Mouse (Mus musculus) CH12.LX (cell line): ENCODE measurements around the gene Zdhhc12. TPM values are rescaled to one million over a fixed set of nuclear protein-coding genes. Genes with fewer than 3 reads are reported as not detected.
A peak's percentile ranks its signal among the peaks of the same experiment; 100 is the strongest.

ENCODE experiments used
- DNase-seq: peaks from one replicate; pipeline ENCODE4 v3.0.0-alpha.2; 2013; ENCODE audit errors: extremely low read depth
- H3K27ac ChIP-seq: 2 replicates; pipeline ENCODE4 v1.5.1; 2012; ENCODE audit warnings: low read depth, mild to moderate bottlenecking, control low read depth, moderate library complexity; ENCODE audit not compliant: insufficient read depth
- H3K27me3 ChIP-seq: replicated peaks from 2 replicates; pipeline ENCODE3; 2012; ENCODE audit warnings: inconsistent platforms
- H3K36me3 ChIP-seq, 2 experiments: replicated peaks in 1 of 2; 2 replicates each; pipeline versions ENCODE3 to v1.6.1; 2012; ENCODE audit warnings: inconsistent platforms in 1 of 2, low read length in 1 of 2, mild to moderate bottlenecking in 1 of 2, mixed read lengths in 1 of 2, moderate library complexity in 1 of 2; ENCODE audit not compliant: control insufficient read depth in 1 of 2, insufficient read depth in 1 of 2
- H3K4me1 ChIP-seq, 2 experiments: 2 replicates each; pipeline ENCODE4 v1.6.1; 2012; ENCODE audit warnings: inconsistent platforms in 1 of 2, moderate library complexity in 1 of 2; ENCODE audit not compliant: insufficient read depth in 2 of 2, control insufficient read depth in 1 of 2
- H3K4me2 ChIP-seq: 2 replicates; pipeline ENCODE4 v1.6.1; 2012; ENCODE audit warnings: low read depth, mild to moderate bottlenecking, control low read depth; ENCODE audit not compliant: poor library complexity, insufficient read depth, severe bottlenecking
- H3K4me3 ChIP-seq, 3 experiments: fragments of 150-350 bp in 1 of 3; sonication (generic) in 1 of 3; replicated peaks in 1 of 3; 2 replicates each; pipeline versions ENCODE3 to v1.5.1; 2011 to 2012; ENCODE audit warnings: low read depth in 2 of 3, low read length in 2 of 3, mild to moderate bottlenecking in 2 of 3, moderate library complexity in 2 of 3, control low read depth in 1 of 3, improper control_type of control experiment in 1 of 3, inconsistent platforms in 1 of 3, mixed read lengths in 1 of 3; ENCODE audit not compliant: poor library complexity in 1 of 3
- H3K79me2 ChIP-seq: replicated peaks from 2 replicates; pipeline ENCODE4 v1.6.1; 2012; ENCODE audit warnings: mild to moderate bottlenecking, moderate library complexity; ENCODE audit not compliant: control insufficient read depth, poor library complexity, insufficient read depth, severe bottlenecking; ENCODE audit errors: extremely low read depth
- H3K9ac ChIP-seq: 2 replicates; pipeline ENCODE4 v1.6.1; 2012; ENCODE audit warnings: low read depth, mild to moderate bottlenecking, control low read depth, moderate library complexity; ENCODE audit not compliant: insufficient read depth
- H3K9me3 ChIP-seq: replicated peaks from 2 replicates; pipeline ENCODE3; 2012; ENCODE audit warnings: low read length, inconsistent platforms, mixed read lengths
- BHLHE40 ChIP-seq: IDR thresholded peaks from 2 replicates; pipeline ENCODE4 v1.6.1; 2011; ENCODE audit warnings: mild to moderate bottlenecking, low read depth, low read length, improper control_type of control experiment
- CHD1 ChIP-seq: IDR thresholded peaks from 2 replicates; pipeline ENCODE4 v1.6.1; 2012; ENCODE audit warnings: low read depth, low read length, improper control_type of control experiment, inconsistent platforms
- CHD2 ChIP-seq: IDR thresholded peaks from 2 replicates; pipeline ENCODE4 v1.6.1; 2011; ENCODE audit warnings: low read length, improper control_type of control experiment
- CTCF ChIP-seq, 2 experiments: IDR thresholded peaks in 1 of 2; conservative IDR thresholded peaks in 1 of 2; 2 replicates each; pipeline ENCODE4 v1.5.1; 2011 to 2012; ENCODE audit warnings: low read depth in 2 of 2, low read length in 2 of 2, improper control_type of control experiment in 1 of 2, inconsistent platforms in 1 of 2, mild to moderate bottlenecking in 1 of 2, moderate library complexity in 1 of 2
- E2F4 ChIP-seq: IDR thresholded peaks from 2 replicates; pipeline ENCODE4 v1.6.1; 2011; ENCODE audit warnings: low read depth, low read length, improper control_type of control experiment; ENCODE audit not compliant: insufficient replicate concordance
- ELF1 ChIP-seq: IDR thresholded peaks from 2 replicates; pipeline ENCODE4 v1.6.1; 2014; ENCODE audit warnings: low read depth, mild to moderate bottlenecking, inconsistent platforms, low read length, improper control_type of control experiment
- EP300 ChIP-seq: IDR thresholded peaks from 2 replicates; pipeline ENCODE4 v1.6.1; 2011; ENCODE audit warnings: low read length, improper control_type of control experiment
- ETS1 ChIP-seq: conservative IDR thresholded peaks from 2 replicates; pipeline ENCODE4 v1.6.1; 2012; ENCODE audit warnings: low read depth, mild to moderate bottlenecking, inconsistent platforms, low read length, improper control_type of control experiment, moderate library complexity
- GABPA ChIP-seq: IDR thresholded peaks from 2 replicates; pipeline ENCODE4 v1.6.1; 2012; ENCODE audit warnings: low read depth, low read length, improper control_type of control experiment, inconsistent platforms; ENCODE audit not compliant: insufficient replicate concordance
- HCFC1 ChIP-seq: IDR thresholded peaks from 2 replicates; pipeline ENCODE4 v1.6.1; 2012; ENCODE audit warnings: low read depth, mild to moderate bottlenecking, inconsistent platforms, low read length, improper control_type of control experiment
- IRF4 ChIP-seq: IDR thresholded peaks from 2 replicates; pipeline ENCODE4 v1.6.1; 2014; ENCODE audit warnings: low read depth, mild to moderate bottlenecking, inconsistent platforms, low read length, improper control_type of control experiment
- JUN ChIP-seq: IDR thresholded peaks from 2 replicates; pipeline ENCODE4 v1.6.1; 2011; ENCODE audit warnings: low read depth, mild to moderate bottlenecking, low read length, improper control_type of control experiment, moderate library complexity; ENCODE audit not compliant: insufficient read depth
- JUND ChIP-seq: conservative IDR thresholded peaks from 2 replicates; pipeline ENCODE4 v1.6.1; 2011; ENCODE audit warnings: low read depth, low read length, improper control_type of control experiment
- KAT2A ChIP-seq: IDR thresholded peaks from 2 replicates; pipeline ENCODE4 v1.6.1; 2012; ENCODE audit warnings: low read length, improper control_type of control experiment, inconsistent platforms; ENCODE audit not compliant: insufficient replicate concordance
- MAFK ChIP-seq: IDR thresholded peaks from 2 replicates; pipeline ENCODE4 v1.6.1; 2011; ENCODE audit warnings: low read length, improper control_type of control experiment; ENCODE audit not compliant: insufficient replicate concordance
- MAX ChIP-seq: IDR thresholded peaks from 2 replicates; pipeline ENCODE4 v1.6.1; 2011; ENCODE audit warnings: low read length, improper control_type of control experiment
- MAZ ChIP-seq: IDR thresholded peaks from 2 replicates; pipeline ENCODE4 v1.6.1; 2012; ENCODE audit warnings: low read depth, mild to moderate bottlenecking, inconsistent platforms, low read length, improper control_type of control experiment, moderate library complexity
- MEF2A ChIP-seq: IDR thresholded peaks from 2 replicates; pipeline ENCODE4 v1.6.1; 2014; ENCODE audit warnings: low read depth, mild to moderate bottlenecking, inconsistent platforms, low read length, improper control_type of control experiment, borderline replicate concordance
- MXI1 ChIP-seq: IDR thresholded peaks from 2 replicates; pipeline ENCODE4 v1.6.1; 2011; ENCODE audit warnings: mild to moderate bottlenecking, low read depth, low read length, improper control_type of control experiment
- MYC ChIP-seq: IDR thresholded peaks from 2 replicates; pipeline ENCODE4 v1.6.1; 2011; ENCODE audit warnings: low read depth, mild to moderate bottlenecking, improper control_type of control experiment, low read length
- NELFE ChIP-seq: IDR thresholded peaks from 2 replicates; pipeline ENCODE4 v1.6.1; 2011; ENCODE audit warnings: low read depth, low read length, improper control_type of control experiment
- NRF1 ChIP-seq: IDR thresholded peaks from 2 replicates; pipeline ENCODE4 v1.6.1; 2014; ENCODE audit warnings: low read depth, mild to moderate bottlenecking, inconsistent platforms, low read length, improper control_type of control experiment, moderate library complexity
- PAX5 ChIP-seq: IDR thresholded peaks from 2 replicates; pipeline ENCODE4 v1.6.1; 2012; ENCODE audit warnings: low read length, inconsistent platforms, mixed read lengths
- POLR2A ChIP-seq: IDR thresholded peaks from 2 replicates; pipeline ENCODE4 v1.6.1; 2011; ENCODE audit warnings: low read depth, mild to moderate bottlenecking, improper control_type of control experiment, low read length
- POLR2AphosphoS2 ChIP-seq: IDR thresholded peaks from 2 replicates; pipeline ENCODE4 v1.6.1; 2011; ENCODE audit warnings: low read depth, low read length, improper control_type of control experiment
- RAD21 ChIP-seq: IDR thresholded peaks from 2 replicates; pipeline ENCODE4 v1.6.1; 2011; ENCODE audit warnings: low read depth, mild to moderate bottlenecking, low read length, improper control_type of control experiment, moderate library complexity
- RCOR1 ChIP-seq: conservative IDR thresholded peaks from 2 replicates; pipeline ENCODE4 v1.6.1; 2012; ENCODE audit warnings: low read depth, mild to moderate bottlenecking, inconsistent platforms, low read length, improper control_type of control experiment
- SIN3A ChIP-seq: IDR thresholded peaks from 2 replicates; pipeline ENCODE4 v1.6.1; 2012; ENCODE audit warnings: low read length, improper control_type of control experiment, inconsistent platforms
- SMC3 ChIP-seq: IDR thresholded peaks from 2 replicates; pipeline ENCODE4 v1.6.1; 2011; ENCODE audit warnings: low read depth, low read length, improper control_type of control experiment
- TBP ChIP-seq: conservative IDR thresholded peaks from 2 replicates; pipeline ENCODE4 v1.6.1; 2011; ENCODE audit warnings: low read depth, low read length, improper control_type of control experiment
- TCF12 ChIP-seq: IDR thresholded peaks from 2 replicates; pipeline ENCODE4 v1.6.1; 2014; ENCODE audit warnings: low read depth, mild to moderate bottlenecking, inconsistent platforms, low read length, improper control_type of control experiment
- UBTF ChIP-seq: IDR thresholded peaks from 2 replicates; pipeline ENCODE4 v1.6.1; 2012; ENCODE audit warnings: low read depth, mild to moderate bottlenecking, inconsistent platforms, low read length, improper control_type of control experiment, moderate library complexity
- USF1 ChIP-seq: IDR thresholded peaks from 2 replicates; pipeline ENCODE4 v1.6.1; 2014; ENCODE audit warnings: low read depth, mild to moderate bottlenecking, inconsistent platforms, low read length, improper control_type of control experiment
- USF2 ChIP-seq: conservative IDR thresholded peaks from 2 replicates; pipeline ENCODE4 v1.6.1; 2011; ENCODE audit warnings: low read depth, low read length, improper control_type of control experiment
- ZC3H11A ChIP-seq: IDR thresholded peaks from 2 replicates; pipeline ENCODE4 v1.6.1; 2012; ENCODE audit warnings: low read depth, mild to moderate bottlenecking, inconsistent platforms, low read length, improper control_type of control experiment
- ZKSCAN1 ChIP-seq: IDR thresholded peaks from 2 replicates; pipeline ENCODE4 v1.6.1; 2012; ENCODE audit warnings: low read depth, inconsistent platforms, low read length, improper control_type of control experiment, borderline replicate concordance
- ZMIZ1 ChIP-seq: IDR thresholded peaks from 2 replicates; pipeline ENCODE4 v1.6.1; 2012; ENCODE audit warnings: low read depth, mild to moderate bottlenecking, inconsistent platforms, low read length, improper control_type of control experiment
- ZNF384 ChIP-seq: IDR thresholded peaks from 2 replicates; pipeline ENCODE4 v1.6.1; 2012; ENCODE audit warnings: low read depth, low read length, improper control_type of control experiment, inconsistent platforms
- dilution Hi-C: fragments of 300-500 bp; cut with MboI; formaldehyde crosslinking; loops from 2 replicates; pipeline ENCODE4 v1.14.3; 2020; ENCODE audit warnings: low sequenced_read_pairs; ENCODE audit not compliant: extremely low pct_unique_long_range_greater_than_20kb, extremely low pct_ligation_motif_present
- in situ Hi-C: fragments of 300-500 bp; cut with MboI; formaldehyde crosslinking; loops from 3 replicates; pipeline ENCODE4 v1.14.3; 2019; ENCODE audit warnings: low sequenced_read_pairs, low pct_ligation_motif_present, low pct_unique_long_range_greater_than_20kb, mixed read lengths
- polyA plus RNA-seq: library from polyadenylated mRNA; unstranded; fragments of >175 nt; gene quantifications from 2 replicates; pipeline ENCODE4 v1.2.1, GENCODE M21; 2012; ENCODE audit warnings: low read depth; ENCODE audit not compliant: insufficient read length
- total RNA-seq, 2 experiments: library from RNA; depleted of rRNA; stranded (reverse); fragments of 300-350 nt in 1 of 2; fragments of >200 nt in 1 of 2; gene quantifications; 2 replicates each; pipeline ENCODE4 v1.2.3; 2012 to 2014

The Zdhhc12 gene
- total and polyA plus RNA-seq, 3 experiments: 15.6 to 42.8 (median 36.5) TPM

GRCm38 (mm10) chr2:30048699-30049388 is 44.6 kb downstream of the Zdhhc12 start, which contains the start of gene Wdr34:
Gene Wdr34 (minus strand): TSS chr2:30048881.
- peak within 1 kb of the TSS; percentile 65 for H3K27ac ChIP-seq
- peak within 1 kb of the TSS; percentile 92 for H3K9ac ChIP-seq
- dilution Hi-C loops: no loop called here
- H3K36me3 ChIP-seq: peaks cover 0 to 24% of the 10 kb centered on the region in 2 experiments
- no peaks in the 10 kb centered on the region for H3K79me2 ChIP-seq
- H3K4me2 ChIP-seq: peak within 1 kb of the TSS; percentile 41
- peak within 1 kb of the TSS; percentile 62 to 98 (median 70) for H3K4me3 ChIP-seq
- in situ Hi-C loops: loop anchor here (10.0 kb wide), 1 partner anchor 116 kb away; no protein-coding TSS in a partner anchor
- TF ChIP-seq UBTF (no peak; the same call in 1 of the 2 replicates), MXI1 (peak; percentile 100), ETS1 (no peak), MAFK (no peak), MAZ (peak; percentile 66; the same call in 1 of the 2 replicates), ZMIZ1 (0 out of 2 replicates have a peak, but pooled peaks have one; percentile 71), SIN3A (peak; percentile 98), RCOR1 (no peak; the same call in 1 of the 2 replicates), NRF1 (peak; percentile 92), TCF12 (peak; percentile 86), MEF2A (peak; percentile 7; the same call in 1 of the 2 replicates), CTCF (conservative IDR thresholded peaks at IDR 0.05 in 1 of 2, IDR thresholded peaks at IDR 0.05 in 1 of 2; ENCODE audit: low read depth in 2 of 2, low read length in 2 of 2) (no peak), EP300 (no peak), ZKSCAN1 (no peak), MYC (no peak), CHD1 (no peak), HCFC1 (peak; percentile 93), CHD2 (peak; percentile 58; the same call in 1 of the 2 replicates), NELFE (0 out of 2 replicates have a peak, but pooled peaks have one; percentile 55), JUND (no peak), KAT2A (peak; percentile 80; the same call in 1 of the 2 replicates), ZNF384 (no peak), ZC3H11A (no peak), ELF1 (peak; percentile 89), MAX (no peak; the same call in 1 of the 2 replicates), IRF4 (0 out of 2 replicates have a peak, but pooled peaks have one; percentile 15), POLR2AphosphoS2 (no peak; the same call in 1 of the 2 replicates), GABPA (no peak), SMC3 (no peak), RAD21 (no peak), TBP (0 out of 2 replicates have a peak, but pooled peaks have one; percentile 71), JUN (no peak), USF2 (no peak), BHLHE40 (no peak), USF1 (no peak), POLR2A (peak; percentile 80), PAX5 (no peak), E2F4 (peak; percentile 59; the same call in 1 of the 2 replicates)
- DNase-seq: peak; percentile 96
- H3K4me1 ChIP-seq: peaks cover 7 to 20% of the 10 kb centered on the region in 2 experiments
- H3K9me3 ChIP-seq: no peaks in the 10 kb centered on the region
- no peaks in the 10 kb centered on the region for H3K27me3 ChIP-seq
